Mouse (Mus musculus) bone marrow macrophage, adult 2 months (primary cell): ENCODE data around the gene Hist1h4a. TPM values are rescaled to one million over a fixed set of nuclear protein-coding genes. Genes with fewer than 3 reads are reported as not detected.

Experiments
- H3K27ac ChIP-seq: 2 replicates; pipeline ENCODE4 v1.5.1; 2012; ENCODE audit warnings: low read depth, low read length; ENCODE audit not compliant: insufficient read depth
- H3K4me1 ChIP-seq: 2 replicates; pipeline ENCODE4 v1.6.1; 2012; ENCODE audit warnings: low read length; ENCODE audit not compliant: control insufficient read depth, insufficient read depth
- H3K4me3 ChIP-seq: 2 replicates; pipeline ENCODE4 v1.5.1; 2012; ENCODE audit warnings: mild to moderate bottlenecking, low read length, moderate library complexity; ENCODE audit not compliant: insufficient read depth
- CTCF ChIP-seq: IDR thresholded peaks from 2 replicates; pipeline ENCODE4 v1.5.1; 2012; ENCODE audit warnings: low read depth, mild to moderate bottlenecking, low read length, moderate library complexity
- POLR2A ChIP-seq: IDR thresholded peaks from 2 replicates; pipeline ENCODE4 v1.6.1; 2012; ENCODE audit warnings: mild to moderate bottlenecking, low read depth, low read length, borderline replicate concordance
- polyA plus RNA-seq: library from polyadenylated mRNA; stranded (reverse); fragments of >200 nt; gene quantifications from 2 replicates; pipeline ENCODE4 v1.2.4, GENCODE M21; 2012; ENCODE audit not compliant: missing spikeins, insufficient read depth, insufficient read length

The Hist1h4a gene
- polyA plus RNA-seq, 1 experiment: not detected

DNA sequence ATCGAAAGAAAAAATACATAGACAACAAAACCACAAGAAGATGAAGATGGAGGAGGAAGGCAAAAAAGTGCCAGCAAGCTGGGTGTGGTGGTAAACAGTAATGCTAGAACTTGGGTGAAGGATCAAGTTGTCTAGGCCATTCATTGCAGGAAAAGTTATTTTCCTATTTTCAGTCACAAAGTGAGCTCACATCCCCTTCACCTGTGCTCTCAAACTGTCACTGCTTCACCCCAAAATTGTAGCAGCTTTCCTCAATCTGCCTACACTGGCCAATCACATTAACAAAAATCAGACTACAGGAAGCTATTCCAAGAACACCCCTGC lies 1.2 kb downstream of the Hist1h4a start:
- Histone ChIP-seq H3K4me3 (peak overlapping the region; percentile 58; the same call in 1 of the 2 replicates), H3K4me1 (peaks cover 29% of the 10 kb centered on the region), H3K27ac (peak overlapping the region; percentile 40)
- TF ChIP-seq POLR2A (no peak), CTCF (no peak)

GRCm38 (mm10) chr13:23759251-23759771 lies 1.7 kb downstream of the Hist1h4a start:
- Histone ChIP-seq H3K4me3 (no peak overlapping the region), H3K27ac (no peak overlapping the region), H3K4me1 (peaks cover 25% of the 10 kb centered on the region)
- TF ChIP-seq POLR2A (no peak), CTCF (no peak)

DNA sequence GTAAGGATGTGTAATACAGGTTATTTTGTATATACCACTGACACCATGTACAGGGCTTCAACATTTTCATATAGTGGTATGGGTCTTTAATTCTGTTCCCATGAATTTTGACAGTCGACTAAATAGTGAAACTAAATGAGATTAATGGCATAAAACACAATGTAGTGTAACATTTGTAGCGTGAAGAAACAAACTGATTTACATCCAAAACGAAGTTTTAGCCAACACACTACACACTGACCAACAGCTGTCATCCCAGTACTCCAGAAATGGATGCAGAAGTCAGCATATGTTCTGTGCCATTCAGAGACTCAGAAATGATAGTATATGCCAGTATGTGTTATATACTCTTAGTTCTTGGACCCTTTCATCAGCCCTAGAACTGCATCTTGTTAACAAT lies 3.1 kb downstream of the Hist1h4a start:
- H3K27ac ChIP-seq: no peak overlapping the region
- no peak overlapping the region for H3K4me3 ChIP-seq
- TF ChIP-seq CTCF: no peak
- no peak for TF ChIP-seq POLR2A
- peaks cover 17% of the 10 kb centered on the region for H3K4me1 ChIP-seq

DNA sequence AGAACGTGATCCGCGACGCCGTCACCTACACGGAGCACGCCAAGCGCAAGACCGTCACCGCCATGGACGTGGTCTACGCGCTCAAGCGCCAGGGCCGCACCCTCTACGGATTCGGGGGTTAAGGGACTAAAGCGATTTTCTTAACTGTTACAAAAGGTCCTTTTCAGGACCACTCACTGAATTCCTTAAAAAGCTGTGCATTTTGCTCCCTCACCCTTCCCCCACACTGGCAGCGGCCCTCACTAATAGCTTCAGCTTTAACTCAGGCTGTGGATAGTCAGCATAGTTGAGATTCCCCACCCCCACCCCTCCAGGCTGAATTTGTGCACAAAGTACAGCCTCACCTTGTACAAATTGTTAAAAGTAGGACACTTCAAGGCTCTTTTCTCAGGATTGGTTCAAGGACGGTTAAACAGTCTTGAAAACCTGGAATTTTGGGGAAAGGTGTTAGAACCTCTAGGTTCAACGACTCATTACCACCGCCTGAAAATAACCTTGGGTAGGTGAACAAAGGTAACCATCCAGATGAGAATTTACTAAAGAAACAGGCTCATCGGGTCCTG lies 3.7 kb downstream of the Hist1h4a start:
- TF ChIP-seq POLR2A: no peak
- no peak for TF ChIP-seq CTCF
- peak overlapping the region; percentile 57 for H3K27ac ChIP-seq
- peaks cover 14% of the 10 kb centered on the region for H3K4me1 ChIP-seq
- H3K4me3 ChIP-seq: peak overlapping the region; percentile 48

- peaks cover 14% of the 10 kb centered on the region for H3K4me1 ChIP-seq
- H3K27ac ChIP-seq: peak within 1 kb of the TSS; percentile 57
- H3K4me3 ChIP-seq: peak within 1 kb of the TSS; percentile 48
- TF ChIP-seq CTCF (no peak), POLR2A (peak; percentile 57; the same call in 1 of the 2 replicates)
Observed at GRCm38 (mm10) chr13:23756790-23757189, 4.2 kb downstream of the Hist1h4a start, which contains the start of gene Hist1h4b. Hist1h4b (plus strand) TSS chr13:23757013.

DNA sequence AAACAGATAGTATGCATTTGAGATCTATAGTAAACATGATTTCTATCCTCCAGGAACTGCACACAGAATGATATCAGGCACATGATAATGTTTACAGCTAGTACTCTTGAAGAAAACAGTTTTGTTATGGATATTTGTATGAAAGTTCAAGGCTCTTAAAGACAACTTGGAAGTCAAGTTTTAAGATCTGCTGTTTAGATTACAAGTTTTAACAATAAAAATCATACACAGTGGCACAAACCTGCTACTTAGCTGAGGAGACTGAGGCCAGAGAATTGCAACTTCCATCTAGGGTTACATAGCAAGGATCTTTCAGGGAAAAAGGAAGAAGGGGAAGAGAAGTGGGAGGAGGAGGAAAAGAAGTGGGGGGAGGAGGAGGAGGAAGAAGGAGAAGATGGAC lies 6.0 kb downstream of the Hist1h4a start:
- TF ChIP-seq CTCF (no peak), POLR2A (no peak)
- Histone ChIP-seq H3K4me1 (peaks cover 11% of the 10 kb centered on the region), H3K27ac (peak overlapping the region; percentile 43), H3K4me3 (no peak overlapping the region)

- H3K27ac ChIP-seq: peak overlapping the region; percentile 26; the same call in 1 of the 2 replicates
- peaks cover 16% of the 10 kb centered on the region for H3K4me1 ChIP-seq
- H3K4me3 ChIP-seq: no peak overlapping the region
- TF ChIP-seq POLR2A: no peak
- no peak for TF ChIP-seq CTCF
Observed at GRCm38 (mm10) chr13:23753314-23754078, 7.5 kb downstream of the Hist1h4a start.

GRCm38 (mm10) chr13:23752742-23753172 lies 8.3 kb downstream of the Hist1h4a start:
- Histone ChIP-seq H3K4me1 (peaks cover 20% of the 10 kb centered on the region), H3K27ac (peak overlapping the region; percentile 80), H3K4me3 (peak overlapping the region; percentile 58)
- TF ChIP-seq CTCF: no peak
- TF ChIP-seq POLR2A: no peak

DNA sequence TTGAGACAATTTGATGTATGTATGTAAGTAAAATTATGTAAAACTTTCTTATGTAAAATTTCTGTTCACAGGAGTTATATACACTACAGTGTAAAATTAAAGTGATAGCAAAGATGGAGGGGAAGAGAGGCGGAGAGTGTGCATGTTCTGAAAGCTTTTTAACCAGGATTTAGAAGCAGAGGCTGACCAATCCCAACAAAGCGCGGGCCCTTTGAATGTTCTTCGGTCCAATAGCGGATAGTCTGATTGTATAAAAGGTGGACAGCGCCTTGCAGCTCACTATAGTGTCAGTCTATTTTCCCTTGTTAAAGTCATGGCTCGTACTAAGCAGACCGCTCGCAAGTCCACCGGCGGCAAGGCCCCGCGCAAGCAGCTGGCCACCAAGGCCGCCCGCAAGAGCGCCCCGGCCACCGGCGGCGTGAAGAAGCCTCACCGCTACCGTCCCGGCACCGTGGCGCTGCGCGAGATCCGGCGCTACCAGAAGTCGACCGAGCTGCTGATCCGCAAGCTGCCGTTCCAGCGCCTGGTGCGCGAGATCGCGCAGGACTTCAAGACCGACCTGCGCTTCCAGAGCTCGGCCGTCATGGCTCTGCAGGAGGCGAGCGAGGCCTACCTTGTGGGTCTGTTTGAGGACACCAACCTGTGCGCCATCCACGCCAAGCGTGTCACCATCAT lies 8.8 kb downstream of the Hist1h4a start, which contains the start of gene Hist1h3b:
TSS of gene Hist1h3b (plus strand) at position 201 of the 675 bp plus-strand sequence.
- Histone ChIP-seq H3K4me3 (peak within 1 kb of the TSS; percentile 63), H3K4me1 (peaks cover 21% of the 10 kb centered on the region)

GRCm38 (mm10) chr13:23751478-23751956 lies 9.5 kb downstream of the Hist1h4a start:
- H3K4me3 ChIP-seq: peak overlapping the region; percentile 63
- H3K4me1 ChIP-seq: peaks cover 21% of the 10 kb centered on the region
- TF ChIP-seq CTCF (no peak), POLR2A (no peak)
- peak overlapping the region; percentile 96 for H3K27ac ChIP-seq

More for the DNA sequence above, 8.8 kb downstream of the Hist1h4a start, which contains the start of gene Hist1h3b:
- H3K27ac ChIP-seq: peak within 1 kb of the TSS; percentile 96

- peaks cover 21% of the 10 kb centered on the region for H3K4me1 ChIP-seq
- H3K27ac ChIP-seq: peak within 1 kb of the TSS; percentile 96
- H3K4me3 ChIP-seq: peak within 1 kb of the TSS; percentile 63
Observed at GRCm38 (mm10) chr13:23750839-23751477, 10.1 kb downstream of the Hist1h4a start, which contains the start of gene Hist1h2ab. Hist1h2ab (plus strand) TSS chr13:23751126.
